Mouse (Mus musculus): ENCODE measurements at regions not wholly inside any gene's neighbourhood (a gene's known extent, or its start where the extent isn't known, plus 50 kb on each side); places are given as distances from the start of the nearest gene placed in this dataset.

- WGBS = 76% methylated on average over 9 of the region's 9 CpGs
- no peak overlapping the region for H3K4me2 ChIP-seq (ENCODE audit: low read depth, severe bottlenecking)
- no peak for ATAC-seq (ENCODE audit: insufficient number of reproducible peaks, low FRiP score, low TSS enrichment, low read depth)
Measured at GRCm38 (mm10) chr7:71224320-71224865, 126.9 kb downstream of the Gm10295 start.

GRCm38 (mm10) chr7:71223513-71224319, 127.6 kb downstream of the Gm10295 start:
- H3K27ac ChIP-seq (replicated peaks; ENCODE audit: low read depth, low read length) = no peak overlapping the region
- DNase-seq (ENCODE audit: low spot score) (peak; percentile 38), ATAC-seq (ENCODE audit: insufficient number of reproducible peaks, low FRiP score, low TSS enrichment, low read depth) (no peak)
- WGBS = 73% methylated on average over 17 of the region's 17 CpGs
- H3K9ac ChIP-seq (ENCODE audit: low read length) = no peak overlapping the region
- H3K27me3 ChIP-seq (ENCODE audit: control insufficient read depth, insufficient read depth, low read length) = no peaks in the 10 kb centered on the region
- 0 out of 2 replicates have a peak, but pooled peaks cover 1% of the 10 kb centered on the region for H3K4me1 ChIP-seq (ENCODE audit: control insufficient read depth, insufficient read depth, low read length)
- H3K4me3 ChIP-seq (ENCODE audit: low read depth, low read length) = no peak overlapping the region
- no peak overlapping the region for H3K4me2 ChIP-seq (ENCODE audit: low read depth, severe bottlenecking)
- H3K9me3 ChIP-seq (ENCODE audit: control insufficient read depth, low read length) = no peaks in the 10 kb centered on the region
- H3K36me3 ChIP-seq (ENCODE audit: control insufficient read depth, insufficient read depth, low read length) = no peaks in the 10 kb centered on the region

More at GRCm38 (mm10) chr7:71224320-71224865, 126.9 kb downstream of the Gm10295 start:
- Histone ChIP-seq H3K9ac (ENCODE audit: low read length) (no peak overlapping the region), H3K9me3 (ENCODE audit: control insufficient read depth, low read length) (no peaks in the 10 kb centered on the region), H3K4me1 (ENCODE audit: control insufficient read depth, insufficient read depth, low read length) (0 out of 2 replicates have a peak, but pooled peaks cover 3% of the 10 kb centered on the region), H3K27ac (replicated peaks; ENCODE audit: low read depth, low read length) (no peak overlapping the region), H3K27me3 (ENCODE audit: control insufficient read depth, insufficient read depth, low read length) (no peaks in the 10 kb centered on the region), H3K36me3 (ENCODE audit: control insufficient read depth, insufficient read depth, low read length) (no peaks in the 10 kb centered on the region), H3K4me3 (ENCODE audit: low read depth, low read length) (no peak overlapping the region)
- no peak for DNase-seq (ENCODE audit: low spot score)

GRCm38 (mm10) chr7:71217344-71217743, 133.9 kb downstream of the Gm10295 start:
- Histone ChIP-seq H3K27ac (replicated peaks; ENCODE audit: low read depth, low read length) (no peak overlapping the region), H3K4me1 (ENCODE audit: control insufficient read depth, insufficient read depth, low read length) (no peaks in the 10 kb centered on the region), H3K36me3 (ENCODE audit: control insufficient read depth, insufficient read depth, low read length) (no peaks in the 10 kb centered on the region), H3K9ac (ENCODE audit: low read length) (no peak overlapping the region), H3K4me3 (ENCODE audit: low read depth, low read length) (no peak overlapping the region), H3K4me2 (ENCODE audit: low read depth, severe bottlenecking) (no peak overlapping the region), H3K9me3 (ENCODE audit: control insufficient read depth, low read length) (no peaks in the 10 kb centered on the region), H3K27me3 (ENCODE audit: control insufficient read depth, insufficient read depth, low read length) (no peaks in the 10 kb centered on the region)
- no peak for DNase-seq (ENCODE audit: low spot score)
- no peak for ATAC-seq (ENCODE audit: insufficient number of reproducible peaks, low FRiP score, low TSS enrichment, low read depth)
- WGBS = 82% methylated on average over 7 of the region's 7 CpGs

GRCm38 (mm10) chr7:71216808-71217207, 134.5 kb downstream of the Gm10295 start:
- Histone ChIP-seq H3K4me2 (ENCODE audit: low read depth, severe bottlenecking) (no peak overlapping the region), H3K4me3 (ENCODE audit: low read depth, low read length) (no peak overlapping the region), H3K27me3 (ENCODE audit: control insufficient read depth, insufficient read depth, low read length) (no peaks in the 10 kb centered on the region), H3K4me1 (ENCODE audit: control insufficient read depth, insufficient read depth, low read length) (no peaks in the 10 kb centered on the region), H3K27ac (replicated peaks; ENCODE audit: low read depth, low read length) (no peak overlapping the region), H3K36me3 (ENCODE audit: control insufficient read depth, insufficient read depth, low read length) (no peaks in the 10 kb centered on the region), H3K9ac (ENCODE audit: low read length) (no peak overlapping the region), H3K9me3 (ENCODE audit: control insufficient read depth, low read length) (no peaks in the 10 kb centered on the region)
- WGBS = 74% methylated on average over 2 of the region's 2 CpGs
- ATAC-seq (ENCODE audit: insufficient number of reproducible peaks, low FRiP score, low TSS enrichment, low read depth) (no peak), DNase-seq (ENCODE audit: low spot score) (no peak)

- Histone ChIP-seq H3K4me2 (ENCODE audit: low read depth, severe bottlenecking) (no peak overlapping the region), H3K9me3 (ENCODE audit: control insufficient read depth, low read length) (no peaks in the 10 kb centered on the region), H3K27ac (replicated peaks; ENCODE audit: low read depth, low read length) (no peak overlapping the region), H3K36me3 (ENCODE audit: control insufficient read depth, insufficient read depth, low read length) (no peaks in the 10 kb centered on the region), H3K9ac (ENCODE audit: low read length) (no peak overlapping the region), H3K4me3 (ENCODE audit: low read depth, low read length) (no peak overlapping the region), H3K27me3 (ENCODE audit: control insufficient read depth, insufficient read depth, low read length) (no peaks in the 10 kb centered on the region), H3K4me1 (ENCODE audit: control insufficient read depth, insufficient read depth, low read length) (no peaks in the 10 kb centered on the region)
- WGBS = 70% methylated on average over 13 of the region's 13 CpGs
- DNase-seq (ENCODE audit: low spot score) (no peak), ATAC-seq (ENCODE audit: insufficient number of reproducible peaks, low FRiP score, low TSS enrichment, low read depth) (no peak)
Measured at GRCm38 (mm10) chr7:71214500-71215055, 136.7 kb downstream of the Gm10295 start.

GRCm38 (mm10) chr7:71193131-71193530, 158.2 kb downstream of the Gm10295 start:
- DNase-seq (ENCODE audit: low spot score) = peak; percentile 30
- H3K9me3 ChIP-seq (ENCODE audit: control insufficient read depth, low read length) = no peaks in the 10 kb centered on the region
- no peaks in the 10 kb centered on the region for H3K36me3 ChIP-seq (ENCODE audit: control insufficient read depth, insufficient read depth, low read length)
- 0 out of 2 replicates have a peak overlapping the region, but pooled peaks have one; percentile 7 for H3K4me2 ChIP-seq (ENCODE audit: low read depth, severe bottlenecking)
- H3K27me3 ChIP-seq (ENCODE audit: control insufficient read depth, insufficient read depth, low read length) = no peaks in the 10 kb centered on the region
- 17% methylated on average over 7 of the region's 7 CpGs for WGBS
- no peak overlapping the region for H3K4me3 ChIP-seq (ENCODE audit: low read depth, low read length)
- H3K9ac ChIP-seq (ENCODE audit: low read length) = no peak overlapping the region
- H3K4me1 ChIP-seq (ENCODE audit: control insufficient read depth, insufficient read depth, low read length) = 0 out of 2 replicates have a peak, but pooled peaks cover 8% of the 10 kb centered on the region
- no peak overlapping the region for H3K27ac ChIP-seq (replicated peaks; ENCODE audit: low read depth, low read length)
- ATAC-seq (ENCODE audit: insufficient number of reproducible peaks, low FRiP score, low TSS enrichment, low read depth) = no peak

- H3K9me3 ChIP-seq (ENCODE audit: control insufficient read depth, low read length) = no peaks in the 10 kb centered on the region
- ATAC-seq (ENCODE audit: insufficient number of reproducible peaks, low FRiP score, low TSS enrichment, low read depth) (no peak), DNase-seq (ENCODE audit: low spot score) (no peak)
- WGBS = 69% methylated on average over 12 of the region's 12 CpGs
- no peak overlapping the region for H3K27ac ChIP-seq (replicated peaks; ENCODE audit: low read depth, low read length)
- H3K27me3 ChIP-seq (ENCODE audit: control insufficient read depth, insufficient read depth, low read length) = no peaks in the 10 kb centered on the region
- H3K4me1 ChIP-seq (ENCODE audit: control insufficient read depth, insufficient read depth, low read length) = 0 out of 2 replicates have a peak, but pooled peaks cover 8% of the 10 kb centered on the region
- H3K36me3 ChIP-seq (ENCODE audit: control insufficient read depth, insufficient read depth, low read length) = no peaks in the 10 kb centered on the region
- H3K4me2 ChIP-seq (ENCODE audit: low read depth, severe bottlenecking) = no peak overlapping the region
- no peak overlapping the region for H3K9ac ChIP-seq (ENCODE audit: low read length)
- no peak overlapping the region for H3K4me3 ChIP-seq (ENCODE audit: low read depth, low read length)
Measured at GRCm38 (mm10) chr7:71190161-71190711, 161.0 kb downstream of the Gm10295 start.

GRCm38 (mm10) chr7:71189757-71190156, 161.5 kb downstream of the Gm10295 start:
- WGBS = 83% methylated on average over 6 of the region's 6 CpGs
- no peak for DNase-seq (ENCODE audit: low spot score)
- Histone ChIP-seq H3K27ac (replicated peaks; ENCODE audit: low read depth, low read length) (no peak overlapping the region), H3K9me3 (ENCODE audit: control insufficient read depth, low read length) (no peaks in the 10 kb centered on the region), H3K4me1 (ENCODE audit: control insufficient read depth, insufficient read depth, low read length) (0 out of 2 replicates have a peak, but pooled peaks cover 8% of the 10 kb centered on the region), H3K9ac (ENCODE audit: low read length) (no peak overlapping the region), H3K4me2 (ENCODE audit: low read depth, severe bottlenecking) (no peak overlapping the region), H3K36me3 (ENCODE audit: control insufficient read depth, insufficient read depth, low read length) (no peaks in the 10 kb centered on the region), H3K27me3 (ENCODE audit: control insufficient read depth, insufficient read depth, low read length) (no peaks in the 10 kb centered on the region), H3K4me3 (ENCODE audit: low read depth, low read length) (no peak overlapping the region)
- ATAC-seq (ENCODE audit: insufficient number of reproducible peaks, low FRiP score, low TSS enrichment, low read depth) = no peak

All from limb, embryonic 11.5 days (tissue).